Mouse (Mus musculus): Measurements from ENCODE around the gene Prh1. TPM values are rescaled to one million over a fixed set of nuclear protein-coding genes. Genes with fewer than 3 reads are reported as not detected.

Gene Prh1
- total RNA-seq (2023): not detected

DNA sequence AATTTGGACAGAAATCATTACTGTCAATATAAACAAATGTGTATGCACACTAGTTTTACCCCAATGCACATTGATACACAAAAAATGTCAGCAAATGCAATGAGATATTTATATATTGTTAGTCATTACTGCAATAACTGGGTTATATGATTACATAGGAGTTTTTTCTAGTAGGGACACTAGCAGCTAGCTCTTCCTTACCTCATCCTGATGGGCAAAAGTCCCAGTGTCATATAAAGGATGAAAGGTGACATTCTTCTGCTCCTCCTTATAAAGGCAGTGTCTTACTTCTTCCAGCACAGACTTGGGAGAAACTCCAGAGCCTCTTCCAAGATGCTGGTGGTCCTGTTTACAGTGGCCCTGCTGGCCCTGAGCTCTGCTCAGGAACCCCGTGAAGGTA, at the start of gene Prh1:
TSS of gene Prh1 (plus strand) at position 301 of the 400 bp plus-strand sequence.

DNA sequence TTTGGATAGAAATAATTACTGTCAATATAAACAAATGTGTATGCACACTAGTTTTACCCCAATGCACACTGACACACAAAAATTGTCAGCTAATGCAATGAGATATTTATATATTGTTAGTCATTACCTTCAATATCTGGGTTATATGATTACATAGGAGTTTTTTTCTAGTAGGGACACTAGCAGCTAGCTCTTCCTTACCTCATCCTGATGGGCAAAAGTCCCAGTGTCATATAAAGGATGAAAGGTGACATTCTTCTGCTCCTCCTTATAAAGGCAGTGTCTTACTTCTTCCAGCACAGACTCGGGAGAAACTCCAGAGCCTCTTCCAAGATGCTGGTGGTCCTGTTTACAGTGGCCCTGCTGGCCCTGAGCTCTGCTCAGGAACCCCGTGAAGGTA, 26.0 kb downstream of the Prh1 start, which contains the start of gene Prp2:
TSS of gene Prp2 (plus strand) at position 301 of the 400 bp plus-strand sequence.

Other genes starting within 250 kb of the Prh1 start
- gene Gm8882, start 205.7 kb upstream of the Prh1 start, total RNA-seq (2023): not detected
- not detected for gene Prp2, start 26.1 kb downstream of the Prh1 start, total RNA-seq (2023)
- gene A630073D07Rik, start 81.7 kb downstream of the Prh1 start, total RNA-seq (2023): not detected
- not detected for gene Tas2r120, start 87.1 kb downstream of the Prh1 start, total RNA-seq (2023)
- gene Tas2r121, start 131.2 kb downstream of the Prh1 start, total RNA-seq (2023): not detected
- gene Tas2r122, start 142.1 kb downstream of the Prh1 start, total RNA-seq (2023): not detected
- not detected for gene Tas2r115, start 168.2 kb downstream of the Prh1 start, total RNA-seq (2023)
- not detected for gene Tas2r124, start 184.9 kb downstream of the Prh1 start, total RNA-seq (2023)
- not detected for gene Tas2r102, start 192.3 kb downstream of the Prh1 start, total RNA-seq (2023)
- not detected for gene Tas2r136, start 208.4 kb downstream of the Prh1 start, total RNA-seq (2023)
- not detected for gene Tas2r117, start 233.0 kb downstream of the Prh1 start, total RNA-seq (2023)